Mouse (Mus musculus) megakaryocyte progenitor cell, adult 5-6 weeks (primary cell): ENCODE results near the gene Cacna1d. TPM values are rescaled to one million over a fixed set of nuclear protein-coding genes. Genes with fewer than 3 reads are reported as not detected.

Experiments
- ATAC-seq: replicated peaks from 2 replicates; pipeline ENCODE4 v1.8.0; 2016; ENCODE audit warnings: mild to moderate bottlenecking, moderate TSS enrichment, inconsistent platforms; ENCODE audit not compliant: poor library complexity
- total RNA-seq, 2 experiments: library from RNA; stranded (forward) in 1 of 2; stranded (reverse) in 1 of 2; fragments of 157-497, 149-512 nt in 1 of 2; fragments of 200-1000 nt in 1 of 2; gene quantifications; 2 replicates each; pipeline versions ENCODE4 v1.2.3 to v1.2.4; 2015 to 2017

The Cacna1d gene
- total RNA-seq, 2 experiments from 2014 or later = 0.37 to 0.67 TPM

GRCm38 (mm10) chr14:30272976-30273375 lies 218.3 kb downstream of the Cacna1d start:
- ATAC-seq = no peak

- no peak for ATAC-seq
Observed at GRCm38 (mm10) chr14:30272523-30272922, 218.7 kb downstream of the Cacna1d start.

GRCm38 (mm10) chr14:30271856-30272255 lies 219.4 kb downstream of the Cacna1d start:
- ATAC-seq = no peak

- no peak for ATAC-seq
Observed at GRCm38 (mm10) chr14:30270350-30270749, 220.9 kb downstream of the Cacna1d start.

GRCm38 (mm10) chr14:30265728-30266127 lies 225.5 kb downstream of the Cacna1d start:
- ATAC-seq = peak; percentile 89

- ATAC-seq = no peak
Observed at GRCm38 (mm10) chr14:30261561-30262251, 229.5 kb downstream of the Cacna1d start.

- ATAC-seq = no peak
Observed at GRCm38 (mm10) chr14:30257626-30258025, 233.6 kb downstream of the Cacna1d start.

GRCm38 (mm10) chr14:30256486-30256885 lies 234.8 kb downstream of the Cacna1d start:
- no peak for ATAC-seq

- no peak for ATAC-seq
Observed at GRCm38 (mm10) chr14:30255701-30256400, 235.4 kb downstream of the Cacna1d start.

- ATAC-seq = no peak
Observed at GRCm38 (mm10) chr14:30254776-30255175, 236.5 kb downstream of the Cacna1d start.

GRCm38 (mm10) chr14:30252824-30253223 lies 238.4 kb downstream of the Cacna1d start:
- ATAC-seq = peak; percentile 59; the same call in 1 of the 2 replicates

GRCm38 (mm10) chr14:30251351-30251750 lies 239.9 kb downstream of the Cacna1d start:
- peak; percentile 40 for ATAC-seq

GRCm38 (mm10) chr14:30249591-30249990 lies 241.7 kb downstream of the Cacna1d start:
- peak; percentile 38; the same call in 1 of the 2 replicates for ATAC-seq

GRCm38 (mm10) chr14:30248811-30249210 lies 242.4 kb downstream of the Cacna1d start:
- no peak for ATAC-seq

- peak; percentile 15; the same call in 1 of the 2 replicates for ATAC-seq
Observed at GRCm38 (mm10) chr14:30248121-30248520, 243.1 kb downstream of the Cacna1d start.

- no peak for ATAC-seq
Observed at GRCm38 (mm10) chr14:30247606-30248005, 243.6 kb downstream of the Cacna1d start.

GRCm38 (mm10) chr14:30244776-30245175 lies 246.5 kb downstream of the Cacna1d start:
- ATAC-seq = no peak

- no peak for ATAC-seq
Observed at GRCm38 (mm10) chr14:30242818-30243205, 248.4 kb downstream of the Cacna1d start.

GRCm38 (mm10) chr14:30242166-30242817 lies 249.0 kb downstream of the Cacna1d start:
- ATAC-seq = peak; percentile 66

- no peak for ATAC-seq
Observed at GRCm38 (mm10) chr14:30240916-30241515, 250.2 kb downstream of the Cacna1d start.

- ATAC-seq = no peak
Observed at GRCm38 (mm10) chr14:30238807-30239206, 252.4 kb downstream of the Cacna1d start.
